Mouse (Mus musculus) neural tube, embryonic 12.5 days (tissue): ENCODE data around the gene Dnah9. TPM values are rescaled to one million over a fixed set of nuclear protein-coding genes. Genes with fewer than 3 reads are reported as not detected.
A peak's percentile ranks its signal among the peaks of the same experiment; 100 is the strongest.

ENCODE experiments used
- ATAC-seq: fragments of 200-750 bp; cut with Nextera tagmentation; 2 replicates; pipeline ENCODE4 v1.8.0; 2017; ENCODE audit warnings: low read depth, mild to moderate bottlenecking, moderate TSS enrichment, moderate library complexity; ENCODE audit not compliant: low FRiP score
- H3K27ac ChIP-seq: fragments of 300-500 bp; sonication (generic); 2 replicates; pipeline ENCODE4 v1.5.1; 2016
- H3K27me3 ChIP-seq: fragments of 300-500 bp; sonication (generic); replicated peaks from 2 replicates; pipeline ENCODE4 v1.6.1; 2016; ENCODE audit warnings: mild to moderate bottlenecking
- H3K36me3 ChIP-seq: fragments of 300-500 bp; sonication (generic); 2 replicates; pipeline ENCODE4 v1.6.1; 2016; ENCODE audit warnings: mild to moderate bottlenecking
- H3K4me1 ChIP-seq: fragments of 300-500 bp; sonication (generic); 2 replicates; pipeline ENCODE4 v1.6.1; 2016
- H3K4me2 ChIP-seq: fragments of 300-500 bp; sonication (generic); replicated peaks from 2 replicates; pipeline ENCODE4 v1.6.1; 2016; ENCODE audit warnings: mild to moderate bottlenecking
- H3K4me3 ChIP-seq: fragments of 300-500 bp; sonication (generic); 2 replicates; pipeline ENCODE4 v1.5.1; 2016
- H3K9ac ChIP-seq: fragments of 300-500 bp; sonication (generic); 2 replicates; pipeline ENCODE4 v1.6.1; 2016; ENCODE audit warnings: mild to moderate bottlenecking
- H3K9me3 ChIP-seq: fragments of 300-500 bp; sonication (generic); 2 replicates; pipeline ENCODE4 v1.6.1; 2016; ENCODE audit warnings: mild to moderate bottlenecking
- WGBS: fragments of 180-500 bp; shearing (Covaris S2); methylation state at CpG from one replicate; pipeline ENCODE4 v1.1.7; 2016; 5-methylcytosine and 5-hydroxymethylcytosine counted together
- polyA plus RNA-seq: library from polyadenylated mRNA; unstranded; fragments of >200 nt; fragmentation: Nextera tagmentation; extraction: Ambion mirVana; gene quantifications from 2 replicates; pipeline ENCODE4 v1.2.1, GENCODE M21; 2016

The Dnah9 gene
- polyA plus RNA-seq, 1 experiment from 2014 or later, result 1.1 TPM

DNA sequence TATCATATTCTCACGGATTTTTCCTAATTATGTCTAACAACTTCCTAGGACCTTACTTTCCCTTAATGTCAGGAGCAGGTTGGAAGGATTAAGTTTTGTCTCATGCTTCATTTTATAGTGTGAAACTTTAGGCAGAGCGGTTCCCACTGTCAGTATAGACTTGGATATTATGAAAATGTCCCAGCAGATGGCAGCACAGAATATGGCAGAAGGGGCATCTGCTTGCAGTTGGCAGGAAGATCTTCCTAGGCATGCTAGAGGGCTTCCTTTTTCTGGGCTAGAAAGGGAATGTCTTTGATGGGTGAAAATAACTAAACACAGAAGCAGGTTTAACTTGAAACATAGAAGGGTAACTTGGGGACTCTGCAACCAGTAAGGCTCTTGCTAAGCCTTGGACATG is 262.9 kb downstream of the Dnah9 start:
- Histone ChIP-seq H3K27ac (no peak overlapping the region), H3K27me3 (no peaks in the 10 kb centered on the region), H3K4me1 (no peaks in the 10 kb centered on the region), H3K4me2 (no peak overlapping the region), H3K36me3 (no peaks in the 10 kb centered on the region), H3K9me3 (no peaks in the 10 kb centered on the region), H3K4me3 (no peak overlapping the region), H3K9ac (no peak overlapping the region)
- ATAC-seq, result no peak
- 69% methylated on average over 2 of the region's 2 CpGs for WGBS

DNA sequence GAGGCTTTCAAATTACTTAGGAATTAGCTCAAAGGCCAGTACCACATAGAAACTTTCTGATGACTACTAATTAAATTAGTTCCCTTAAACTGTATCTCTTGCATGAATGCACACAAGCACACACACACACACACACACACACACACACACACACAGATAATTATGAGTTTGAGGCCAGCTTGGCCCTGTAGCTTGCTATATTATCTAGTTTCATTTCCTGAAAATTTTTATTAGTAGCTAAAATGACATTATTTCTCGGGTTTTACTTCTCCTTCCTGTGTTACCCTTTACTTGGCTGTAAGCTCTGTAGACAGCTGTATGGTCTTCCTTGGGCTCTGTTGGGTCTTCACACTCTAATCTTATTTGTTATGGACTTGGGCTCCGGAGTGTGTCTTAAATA is 264.4 kb downstream of the Dnah9 start:
- 85% methylated on average over 2 of the region's 2 CpGs for WGBS

DNA sequence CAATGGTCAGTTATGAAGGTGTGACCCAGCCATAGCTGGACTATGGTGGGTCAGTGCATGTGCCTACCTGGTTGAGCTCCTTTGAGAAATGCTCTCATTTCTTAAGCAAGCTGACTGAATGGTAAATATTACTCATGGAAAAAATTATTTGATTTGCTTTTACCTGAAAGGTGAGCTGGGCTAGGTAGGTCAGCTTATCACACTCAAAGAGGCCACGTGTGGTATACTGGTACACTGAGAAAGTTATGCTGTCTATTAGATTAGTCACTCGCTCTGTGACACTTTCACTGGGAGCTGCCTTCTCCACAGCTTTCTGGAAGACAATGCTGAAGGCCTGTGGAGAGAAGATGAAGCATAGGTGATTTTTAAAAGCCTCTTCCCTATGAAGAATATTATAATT is 286.9 kb downstream of the Dnah9 start:
- no peaks in the 10 kb centered on the region for H3K36me3 ChIP-seq
- no peak for ATAC-seq
- no peak overlapping the region for H3K4me2 ChIP-seq
- no peaks in the 10 kb centered on the region for H3K27me3 ChIP-seq
- no peak overlapping the region for H3K9ac ChIP-seq
- 92% methylated on average over 2 of the region's 2 CpGs for WGBS
- H3K4me1 ChIP-seq, result no peaks in the 10 kb centered on the region
- H3K4me3 ChIP-seq, result no peak overlapping the region
- no peaks in the 10 kb centered on the region for H3K9me3 ChIP-seq
- no peak overlapping the region for H3K27ac ChIP-seq

More for the DNA sequence above, 264.4 kb downstream of the Dnah9 start:
- no peaks in the 10 kb centered on the region for H3K9me3 ChIP-seq
- no peak overlapping the region for H3K9ac ChIP-seq
- ATAC-seq, result no peak
- H3K4me3 ChIP-seq, result no peak overlapping the region
- H3K4me2 ChIP-seq, result no peak overlapping the region
- no peak overlapping the region for H3K27ac ChIP-seq
- no peaks in the 10 kb centered on the region for H3K4me1 ChIP-seq
- no peaks in the 10 kb centered on the region for H3K27me3 ChIP-seq
- H3K36me3 ChIP-seq, result no peaks in the 10 kb centered on the region

DNA sequence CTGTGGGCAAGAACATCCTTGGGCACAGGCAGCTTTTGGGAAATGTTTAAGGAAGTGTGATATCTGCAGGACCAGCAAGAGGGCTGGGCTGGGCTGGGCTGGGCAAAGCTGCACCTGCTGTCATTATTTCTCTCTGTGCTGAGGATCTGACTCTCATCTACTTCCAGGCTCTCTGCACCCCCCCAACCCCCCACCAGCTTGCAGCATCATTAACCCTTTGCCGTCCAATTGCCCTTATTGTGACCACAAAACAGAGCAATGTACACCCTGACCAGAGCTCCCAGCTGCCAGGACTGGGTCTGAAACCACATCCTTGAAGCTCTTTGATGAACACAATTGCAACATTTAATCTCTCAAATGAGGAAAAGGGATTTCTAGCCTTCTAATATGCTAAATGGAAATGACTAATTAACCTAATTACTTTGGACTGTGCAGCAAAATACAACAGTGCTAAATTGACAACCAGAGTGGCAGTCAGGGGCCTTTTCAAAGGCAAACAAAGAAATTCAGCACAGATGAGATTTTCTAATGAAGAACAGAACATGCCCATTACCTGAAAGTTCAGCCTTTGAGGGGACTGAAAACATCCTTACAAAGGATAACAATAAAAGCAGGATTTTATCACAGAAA is 291.1 kb downstream of the Dnah9 start:
- H3K9ac ChIP-seq, result no peak overlapping the region
- H3K4me1 ChIP-seq, result no peaks in the 10 kb centered on the region
- H3K27me3 ChIP-seq, result no peaks in the 10 kb centered on the region
- H3K4me2 ChIP-seq, result no peak overlapping the region
- H3K36me3 ChIP-seq, result no peaks in the 10 kb centered on the region
- WGBS, result 32% methylated on average over 1 of the region's 1 CpGs
- H3K4me3 ChIP-seq, result no peak overlapping the region
- no peaks in the 10 kb centered on the region for H3K9me3 ChIP-seq
- no peak for ATAC-seq
- H3K27ac ChIP-seq, result no peak overlapping the region

DNA sequence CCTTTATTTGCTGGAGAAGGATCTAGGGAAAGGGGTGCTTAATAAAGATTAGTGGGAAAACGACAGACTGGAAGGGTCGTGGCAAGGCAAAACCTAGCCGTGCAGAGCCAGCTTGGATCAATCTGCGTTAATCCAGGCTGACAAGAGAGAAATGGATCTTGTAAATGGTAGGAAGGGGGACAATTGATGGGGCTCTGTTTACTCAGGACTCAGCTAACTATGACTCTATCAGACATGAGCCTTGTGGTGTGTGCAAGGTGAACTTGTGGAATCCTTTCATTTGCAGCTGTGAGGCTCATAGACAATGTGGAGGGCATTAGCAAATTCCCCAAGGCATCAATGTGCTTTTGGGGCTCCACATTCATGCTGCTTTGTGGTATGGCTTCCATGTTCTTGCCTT is 306.9 kb downstream of the Dnah9 start:
- H3K36me3 ChIP-seq, result no peaks in the 10 kb centered on the region
- ATAC-seq, result no peak
- 58% methylated on average over 4 of the region's 4 CpGs for WGBS
- no peak overlapping the region for H3K9ac ChIP-seq
- no peak overlapping the region for H3K4me2 ChIP-seq
- H3K4me3 ChIP-seq, result no peak overlapping the region
- H3K9me3 ChIP-seq, result no peaks in the 10 kb centered on the region
- H3K27ac ChIP-seq, result no peak overlapping the region
- H3K4me1 ChIP-seq, result no peaks in the 10 kb centered on the region
- H3K27me3 ChIP-seq, result no peaks in the 10 kb centered on the region

DNA sequence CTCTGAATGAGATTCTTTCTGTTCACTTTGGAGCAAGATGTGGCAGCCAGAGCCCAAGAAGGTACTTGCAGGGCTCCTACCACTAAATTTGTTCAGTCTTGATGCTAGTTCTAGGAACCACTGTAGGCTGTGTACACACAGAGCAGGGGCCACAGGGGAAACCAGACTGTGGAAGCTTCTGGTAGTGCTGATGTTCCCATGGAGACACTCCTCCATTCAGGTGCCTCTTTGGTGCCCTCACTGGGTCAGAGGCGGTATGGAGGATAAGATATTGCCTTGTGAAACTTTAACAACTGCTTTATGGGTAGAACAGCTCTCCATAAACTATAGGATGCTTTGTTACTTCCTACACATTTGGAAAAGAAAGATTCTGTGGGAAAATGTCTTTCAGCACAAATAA is 316.3 kb downstream of the Dnah9 start:
- Histone ChIP-seq H3K4me3 (no peak overlapping the region), H3K27ac (no peak overlapping the region), H3K9me3 (no peaks in the 10 kb centered on the region), H3K27me3 (no peaks in the 10 kb centered on the region), H3K4me2 (no peak overlapping the region), H3K9ac (no peak overlapping the region), H3K36me3 (no peaks in the 10 kb centered on the region), H3K4me1 (0 out of 2 replicates have a peak, but pooled peaks cover 5% of the 10 kb centered on the region)
- WGBS, result 21% methylated on average over 1 of the region's 1 CpGs
- peak; percentile 58; the same call in 1 of the 2 replicates for ATAC-seq

DNA sequence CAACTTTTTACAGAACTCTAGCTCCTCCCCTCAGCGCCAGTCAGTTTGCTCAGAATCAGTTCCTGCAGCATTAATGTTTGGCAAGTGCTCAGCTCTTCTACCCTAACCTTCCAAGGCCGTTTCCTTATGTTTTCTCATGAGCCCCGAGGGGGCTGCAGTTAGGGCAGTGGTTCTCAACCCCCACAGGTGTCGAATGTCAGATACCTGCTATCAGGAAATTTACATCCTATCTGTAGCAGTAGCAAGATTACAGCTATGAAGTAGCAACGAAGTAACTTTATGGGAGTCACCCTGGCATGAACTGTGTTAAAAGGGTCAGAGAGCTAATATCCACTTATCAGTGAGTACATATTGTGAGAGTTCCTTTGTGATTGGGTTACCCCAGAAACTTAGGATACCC is 321.9 kb downstream of the Dnah9 start:
- Histone ChIP-seq H3K9ac (no peak overlapping the region), H3K4me3 (no peak overlapping the region), H3K4me2 (no peak overlapping the region), H3K9me3 (no peaks in the 10 kb centered on the region), H3K27ac (no peak overlapping the region), H3K27me3 (no peaks in the 10 kb centered on the region), H3K36me3 (no peaks in the 10 kb centered on the region), H3K4me1 (no peaks in the 10 kb centered on the region)
- 76% methylated on average over 5 of the region's 5 CpGs for WGBS
- ATAC-seq, result no peak

DNA sequence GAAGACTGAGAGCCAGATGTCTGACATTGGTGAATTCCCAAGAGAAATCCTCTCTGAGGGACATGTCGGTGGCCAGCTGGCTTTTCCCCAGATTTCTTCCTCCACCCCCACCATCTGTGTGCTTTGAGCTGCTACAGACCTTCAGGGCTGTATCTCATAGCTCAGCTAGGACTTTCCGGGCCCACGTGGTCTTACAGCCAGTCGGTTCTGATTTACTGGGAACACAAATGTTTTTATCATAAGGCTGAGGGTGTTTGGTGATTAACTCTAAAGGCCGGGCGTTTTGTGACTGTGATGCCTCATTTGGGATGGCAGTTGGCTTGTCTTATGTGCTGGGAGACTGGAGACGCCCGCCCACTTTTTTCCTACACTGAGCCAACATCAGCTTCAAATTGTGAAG is 329.4 kb downstream of the Dnah9 start:
- Histone ChIP-seq H3K4me1 (no peaks in the 10 kb centered on the region), H3K9ac (no peak overlapping the region), H3K4me3 (no peak overlapping the region), H3K27me3 (no peaks in the 10 kb centered on the region), H3K27ac (no peak overlapping the region), H3K36me3 (0 out of 2 replicates have a peak, but pooled peaks cover 5% of the 10 kb centered on the region), H3K9me3 (no peaks in the 10 kb centered on the region), H3K4me2 (no peak overlapping the region)
- 66% methylated on average over 8 of the region's 8 CpGs for WGBS
- ATAC-seq, result no peak

DNA sequence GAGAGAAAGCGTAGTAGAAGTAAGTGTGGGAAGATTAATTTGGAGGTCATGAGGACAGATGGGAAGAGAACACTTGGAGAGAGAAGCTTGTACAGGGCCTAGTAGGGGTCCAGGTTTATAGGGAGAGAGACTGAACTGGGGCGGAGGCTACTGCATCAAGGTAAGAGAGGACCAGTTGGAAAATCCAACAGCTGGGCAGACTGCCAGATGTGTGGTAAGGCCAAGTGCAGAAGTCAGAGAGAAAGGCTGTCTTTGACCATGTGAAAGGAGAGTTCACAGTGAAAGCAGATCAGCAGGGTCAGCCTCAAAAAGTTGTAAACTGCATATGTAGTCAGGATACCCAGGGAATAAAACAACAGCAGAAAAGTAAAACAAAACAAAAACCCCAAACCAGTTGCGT is 343.8 kb downstream of the Dnah9 start:
- Histone ChIP-seq H3K4me2 (no peak overlapping the region), H3K27ac (no peak overlapping the region), H3K4me1 (no peaks in the 10 kb centered on the region), H3K27me3 (no peaks in the 10 kb centered on the region), H3K36me3 (peaks cover 35% of the 10 kb centered on the region), H3K4me3 (no peak overlapping the region), H3K9ac (no peak overlapping the region), H3K9me3 (no peaks in the 10 kb centered on the region)
- WGBS, result 87% methylated on average over 3 of the region's 3 CpGs
- no peak for ATAC-seq

DNA sequence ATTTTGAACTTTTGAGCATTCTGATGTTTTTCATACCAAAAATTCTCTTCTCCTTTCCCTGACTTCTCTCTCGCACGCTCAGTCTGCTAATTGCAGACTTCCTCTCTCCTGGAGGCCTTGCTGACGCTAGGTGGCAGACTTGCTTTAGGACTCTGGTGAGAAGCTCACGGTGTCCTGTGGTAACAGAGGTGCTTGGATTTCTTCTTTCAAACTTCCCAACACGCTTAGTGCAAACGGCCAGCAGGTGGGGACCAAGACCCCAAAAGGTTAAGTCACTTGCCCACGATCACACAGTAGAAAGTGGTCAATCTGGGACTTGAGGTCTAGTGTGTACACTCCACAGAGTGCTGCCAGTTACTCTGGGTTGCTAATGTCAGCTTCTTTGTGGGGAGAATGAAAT is 347.5 kb downstream of the Dnah9 start:
- no peaks in the 10 kb centered on the region for H3K9me3 ChIP-seq
- no peak overlapping the region for H3K9ac ChIP-seq
- no peaks in the 10 kb centered on the region for H3K4me1 ChIP-seq
- 12% methylated on average over 7 of the region's 7 CpGs for WGBS
- peak; percentile 44; the same call in 1 of the 2 replicates for ATAC-seq
- no peak overlapping the region for H3K4me2 ChIP-seq
- no peak overlapping the region for H3K4me3 ChIP-seq
- H3K36me3 ChIP-seq, result peaks cover 33% of the 10 kb centered on the region
- no peaks in the 10 kb centered on the region for H3K27me3 ChIP-seq
- H3K27ac ChIP-seq, result no peak overlapping the region

DNA sequence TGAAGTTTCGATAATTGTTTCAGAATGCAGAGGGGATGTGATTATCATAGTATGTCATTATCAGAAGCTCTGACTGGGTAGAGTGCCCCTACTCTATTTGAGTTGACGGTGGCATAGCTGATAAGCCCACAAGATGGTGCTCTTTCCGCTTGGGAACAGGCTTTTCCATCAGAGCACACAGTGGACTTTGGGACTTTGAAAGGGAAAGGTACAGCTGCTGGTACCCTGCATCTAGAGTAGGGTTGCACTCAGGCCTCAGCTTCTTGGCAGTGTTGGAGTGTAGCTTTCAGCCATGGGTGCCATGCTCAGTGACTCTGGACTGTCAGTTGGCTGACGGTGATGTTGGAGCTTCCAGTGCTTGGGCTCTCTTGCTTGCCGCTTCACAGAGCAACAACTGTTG is 348.1 kb downstream of the Dnah9 start:
- no peak overlapping the region for H3K27ac ChIP-seq
- no peak overlapping the region for H3K4me3 ChIP-seq
- H3K27me3 ChIP-seq, result no peaks in the 10 kb centered on the region
- no peak overlapping the region for H3K9ac ChIP-seq
- H3K9me3 ChIP-seq, result no peaks in the 10 kb centered on the region
- ATAC-seq, result peak; percentile 72; the same call in 1 of the 2 replicates
- WGBS, result 76% methylated on average over 5 of the region's 5 CpGs
- peaks cover 39% of the 10 kb centered on the region for H3K36me3 ChIP-seq
- no peaks in the 10 kb centered on the region for H3K4me1 ChIP-seq
- H3K4me2 ChIP-seq, result no peak overlapping the region

DNA sequence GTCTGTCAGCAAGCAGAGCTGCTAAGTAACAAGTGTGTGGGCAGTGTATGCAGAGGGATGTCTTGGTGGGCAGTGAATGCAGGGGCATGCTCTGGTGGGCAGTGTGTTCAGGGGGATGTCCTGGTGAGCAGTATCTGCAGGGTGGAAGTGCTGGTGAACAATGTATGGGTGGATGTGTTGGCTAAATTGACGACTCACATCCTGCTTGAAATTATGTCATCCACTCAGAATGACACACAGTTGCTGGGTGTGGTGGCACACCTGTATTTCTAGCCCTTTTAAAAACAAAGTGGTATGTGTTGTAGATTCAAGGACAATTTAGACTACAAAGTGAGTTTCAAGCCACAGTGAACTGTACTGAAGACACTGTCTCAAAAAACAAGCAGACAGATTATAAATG is 350.2 kb downstream of the Dnah9 start:
- H3K4me3 ChIP-seq, result no peak overlapping the region
- 68% methylated on average over 1 of the region's 1 CpGs for WGBS
- no peak overlapping the region for H3K9ac ChIP-seq
- ATAC-seq, result no peak
- H3K4me2 ChIP-seq, result no peak overlapping the region
- no peaks in the 10 kb centered on the region for H3K27me3 ChIP-seq
- H3K36me3 ChIP-seq, result peaks cover 41% of the 10 kb centered on the region
- no peaks in the 10 kb centered on the region for H3K9me3 ChIP-seq
- H3K4me1 ChIP-seq, result no peaks in the 10 kb centered on the region
- H3K27ac ChIP-seq, result no peak overlapping the region

DNA sequence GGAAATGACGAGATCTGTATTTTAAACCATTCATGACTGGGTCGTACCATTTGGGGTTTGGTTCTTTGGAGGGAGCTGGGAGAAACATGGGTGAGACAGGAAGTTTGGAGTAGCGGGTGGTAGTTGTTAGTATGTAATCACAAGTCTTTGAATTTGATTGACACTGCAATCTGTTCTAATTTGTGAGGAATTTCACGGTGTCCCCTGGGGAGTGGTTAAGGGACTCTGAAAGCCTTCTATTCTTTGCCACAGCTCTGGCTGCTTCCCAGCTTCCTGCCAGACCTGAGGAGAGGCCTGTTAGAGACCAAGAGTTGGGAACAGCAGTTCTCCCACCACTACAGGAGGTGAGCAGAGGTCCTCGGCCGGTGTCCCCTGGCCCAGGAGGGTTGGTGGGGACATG is 352.1 kb downstream of the Dnah9 start:
- no peak overlapping the region for H3K4me3 ChIP-seq
- H3K4me2 ChIP-seq, result no peak overlapping the region
- peaks cover 27% of the 10 kb centered on the region for H3K36me3 ChIP-seq
- no peaks in the 10 kb centered on the region for H3K27me3 ChIP-seq
- H3K9me3 ChIP-seq, result no peaks in the 10 kb centered on the region
- H3K9ac ChIP-seq, result no peak overlapping the region
- H3K27ac ChIP-seq, result no peak overlapping the region
- 63% methylated on average over 6 of the region's 6 CpGs for WGBS
- ATAC-seq, result no peak
- 0 out of 2 replicates have a peak, but pooled peaks cover 4% of the 10 kb centered on the region for H3K4me1 ChIP-seq
